Mouse (Mus musculus): ENCODE data around the gene Adam11. TPM values are rescaled to one million over a fixed set of nuclear protein-coding genes. Genes with fewer than 3 reads are reported as not detected.
A peak's percentile ranks its signal among the peaks of the same experiment; 100 is the strongest.

Gene Adam11
- polyA plus RNA-seq, 1 experiment from 2014 or later = 7.7 TPM

GRCm38 (mm10) chr11:102818121-102819020 is 57.1 kb downstream of the Adam11 start:
- 1% methylated on average over 68 of the region's 92 CpGs for WGBS
- Histone ChIP-seq H3K4me1 (replicated peaks; ENCODE audit: insufficient read depth, low read length) (no peaks in the 10 kb centered on the region; the same call in 1 of the 2 replicates), H3K4me3 (replicated peaks; ENCODE audit: low read depth, low read length) (peak overlapping the region; percentile 90), H3K9me3 (replicated peaks; ENCODE audit: low read length) (no peaks in the 10 kb centered on the region), H3K36me3 (ENCODE audit: insufficient read depth, low read length) (no peaks in the 10 kb centered on the region), H3K27ac (peak overlapping the region; percentile 97), H3K4me2 (ENCODE audit: low read length) (peak overlapping the region; percentile 84), H3K27me3 (ENCODE audit: insufficient read depth, low read length) (no peaks in the 10 kb centered on the region), H3K9ac (ENCODE audit: low read depth, low read length) (peak overlapping the region; percentile 93)
- ATAC-seq (replicated peaks; ENCODE audit: low FRiP score, low read depth) (peak; percentile 48), DNase-seq (ENCODE audit: low spot score) (peak; percentile 59)
- TF ChIP-seq CTCF (IDR thresholded peaks at IDR 0.05; ENCODE audit: low read depth) = no peak

DNA sequence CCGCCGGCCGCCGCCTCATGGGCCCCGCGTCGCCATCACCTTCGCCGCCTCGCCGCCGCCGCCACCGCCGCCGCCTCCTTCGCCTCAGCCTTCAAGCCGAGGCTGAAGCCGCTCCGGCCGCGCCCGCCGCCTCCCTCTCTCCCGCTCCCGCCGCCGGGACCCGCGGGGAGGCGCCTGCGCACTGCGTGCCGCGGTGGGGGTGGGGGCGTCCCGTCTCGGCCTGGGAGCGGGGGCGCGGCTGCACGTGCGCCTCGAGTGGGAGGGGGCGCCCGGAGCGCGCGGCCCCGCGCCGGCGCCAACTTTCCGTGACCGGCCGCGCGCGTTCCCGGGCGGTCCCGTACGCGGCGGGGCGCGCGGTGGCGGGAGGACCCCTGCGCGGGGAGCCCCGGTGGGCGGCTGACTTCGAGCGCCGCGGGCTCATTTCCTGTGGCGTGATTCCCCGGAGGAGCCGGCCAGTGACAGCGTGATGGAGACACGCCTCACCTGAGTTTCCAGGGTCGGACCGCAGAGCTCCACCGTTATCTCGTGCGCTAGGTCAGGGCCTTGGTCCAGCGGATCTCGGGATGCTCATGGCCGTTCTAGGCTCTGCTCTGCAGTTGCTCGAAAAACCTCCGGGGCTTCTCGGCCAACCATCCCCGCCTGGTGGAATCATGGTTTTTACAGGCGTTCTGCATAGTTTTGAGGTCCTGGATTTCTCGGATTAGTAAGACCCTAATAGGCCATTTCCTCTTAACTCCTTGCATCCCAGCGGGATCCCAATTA is 58.0 kb downstream of the Adam11 start, which contains the start of gene Gjc1:
Gjc1 (minus strand) TSS at position 680 of the 762 bp plus-strand sequence.
- Histone ChIP-seq H3K36me3 (ENCODE audit: insufficient read depth, low read length) (no peaks in the 10 kb centered on the region), H3K4me2 (ENCODE audit: low read length) (peak within 1 kb of the TSS; percentile 84), H3K27me3 (ENCODE audit: insufficient read depth, low read length) (no peaks in the 10 kb centered on the region), H3K9me3 (replicated peaks; ENCODE audit: low read length) (no peaks in the 10 kb centered on the region), H3K4me3 (replicated peaks; ENCODE audit: low read depth, low read length) (peak within 1 kb of the TSS; percentile 90), H3K9ac (ENCODE audit: low read depth, low read length) (peak within 1 kb of the TSS; percentile 93), H3K27ac (peak within 1 kb of the TSS; percentile 97), H3K4me1 (replicated peaks; ENCODE audit: insufficient read depth, low read length) (no peaks in the 10 kb centered on the region; the same call in 1 of the 2 replicates)
- ATAC-seq (replicated peaks; ENCODE audit: low FRiP score, low read depth) (peak; percentile 80), DNase-seq (ENCODE audit: low spot score) (peak; percentile 90)
- WGBS = under 1% methylated on average over 78 of the region's 97 CpGs
- TF ChIP-seq CTCF (IDR thresholded peaks at IDR 0.05; ENCODE audit: low read depth) = peak; percentile 43; the same call in 1 of the 2 replicates

DNA sequence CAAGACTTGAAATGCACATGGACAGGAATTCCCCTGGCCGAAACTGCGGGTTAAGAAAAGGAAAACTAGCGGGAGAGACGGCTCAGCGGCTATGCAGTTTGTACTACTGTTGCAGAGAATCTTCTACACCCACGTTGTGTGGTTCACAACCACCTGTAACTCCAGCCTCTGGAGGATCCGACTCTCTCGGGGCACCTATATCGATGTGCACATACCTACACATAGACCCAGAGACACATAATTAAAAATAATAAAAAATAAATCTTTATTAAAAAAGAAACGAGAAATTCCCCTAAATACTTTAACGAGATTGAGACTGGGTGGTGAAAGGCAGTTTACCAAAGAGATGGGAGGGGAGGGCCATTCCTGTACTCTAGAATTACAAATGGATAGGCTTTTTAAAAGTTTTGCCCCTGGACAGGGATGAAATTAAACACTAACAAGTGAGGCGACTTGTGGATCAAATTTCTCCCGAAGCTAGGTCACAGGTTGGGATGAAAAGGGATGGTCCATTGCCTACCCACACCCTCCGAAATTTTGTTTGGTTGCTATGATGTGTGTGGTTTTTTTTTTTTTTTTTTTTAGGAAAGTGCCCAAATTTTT is 58.6 kb downstream of the Adam11 start:
- WGBS = 7% methylated on average over 14 of the region's 14 CpGs
- ATAC-seq (replicated peaks; ENCODE audit: low FRiP score, low read depth) = peak; percentile 31; the same call in 1 of the 2 replicates
- no peak for DNase-seq (ENCODE audit: low spot score)
- no peak for TF ChIP-seq CTCF (IDR thresholded peaks at IDR 0.05; ENCODE audit: low read depth)
- no peak overlapping the region; the same call in 1 of the 2 replicates for H3K9ac ChIP-seq (ENCODE audit: low read depth, low read length)
- H3K9me3 ChIP-seq (replicated peaks; ENCODE audit: low read length) = no peaks in the 10 kb centered on the region
- H3K36me3 ChIP-seq (ENCODE audit: insufficient read depth, low read length) = no peaks in the 10 kb centered on the region
- H3K4me2 ChIP-seq (ENCODE audit: low read length) = peak overlapping the region; percentile 84
- no peaks in the 10 kb centered on the region for H3K27me3 ChIP-seq (ENCODE audit: insufficient read depth, low read length)
- H3K4me1 ChIP-seq (replicated peaks; ENCODE audit: insufficient read depth, low read length) = no peaks in the 10 kb centered on the region; the same call in 1 of the 2 replicates
- peak overlapping the region; percentile 90 for H3K4me3 ChIP-seq (replicated peaks; ENCODE audit: low read depth, low read length)
- peak overlapping the region; percentile 97; the same call in 1 of the 2 replicates for H3K27ac ChIP-seq

DNA sequence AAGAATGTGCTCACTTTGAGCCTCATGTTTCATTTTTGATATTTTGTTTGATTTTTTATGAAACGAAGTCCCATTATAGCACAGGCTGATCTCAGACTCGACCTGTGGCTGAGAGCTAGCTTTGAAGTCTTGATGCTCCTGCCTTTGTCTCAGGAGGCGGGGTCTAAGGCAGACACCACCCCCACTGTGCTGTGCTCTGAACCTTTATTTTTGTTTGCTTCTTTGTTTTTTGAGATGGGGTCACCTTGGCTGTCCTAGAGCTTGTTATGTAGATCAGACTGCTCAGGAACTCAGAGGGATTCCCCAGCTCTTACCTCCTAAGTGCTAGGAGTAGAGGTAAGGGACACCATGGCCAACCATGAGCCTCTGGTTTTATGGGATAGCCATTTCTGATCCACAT is 59.2 kb downstream of the Adam11 start:
- no peak overlapping the region for H3K9ac ChIP-seq (ENCODE audit: low read depth, low read length)
- H3K4me2 ChIP-seq (ENCODE audit: low read length) = no peak overlapping the region
- H3K27ac ChIP-seq = no peak overlapping the region
- ATAC-seq (replicated peaks; ENCODE audit: low FRiP score, low read depth) (no peak), DNase-seq (ENCODE audit: low spot score) (no peak)
- no peaks in the 10 kb centered on the region for H3K36me3 ChIP-seq (ENCODE audit: insufficient read depth, low read length)
- no peak for TF ChIP-seq CTCF (IDR thresholded peaks at IDR 0.05; ENCODE audit: low read depth)
- H3K27me3 ChIP-seq (ENCODE audit: insufficient read depth, low read length) = no peaks in the 10 kb centered on the region
- H3K9me3 ChIP-seq (replicated peaks; ENCODE audit: low read length) = no peaks in the 10 kb centered on the region
- WGBS = 31% methylated on average over 3 of the region's 3 CpGs
- H3K4me1 ChIP-seq (replicated peaks; ENCODE audit: insufficient read depth, low read length) = no peaks in the 10 kb centered on the region; the same call in 1 of the 2 replicates
- H3K4me3 ChIP-seq (replicated peaks; ENCODE audit: low read depth, low read length) = no peak overlapping the region

DNA sequence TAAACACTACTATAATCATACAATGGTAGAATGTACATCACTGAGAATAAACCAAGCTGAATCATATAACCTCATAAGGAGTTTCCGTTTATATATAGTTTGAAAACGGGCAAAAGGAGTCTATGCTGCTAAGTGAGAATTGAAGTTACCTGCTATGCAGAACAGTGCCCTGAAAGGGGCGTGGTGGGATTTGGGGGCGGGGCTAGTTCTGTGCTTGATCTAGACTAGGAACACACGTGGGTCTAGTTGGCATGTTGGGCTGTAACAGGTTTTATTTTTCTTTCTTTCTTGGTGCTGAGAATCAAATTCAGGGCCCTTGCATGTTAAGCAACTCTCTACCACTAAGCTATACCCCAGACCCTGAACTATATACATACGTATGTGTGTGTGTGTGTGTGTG is 60.0 kb downstream of the Adam11 start:
- Histone ChIP-seq H3K4me1 (replicated peaks; ENCODE audit: insufficient read depth, low read length) (no peaks in the 10 kb centered on the region; the same call in 1 of the 2 replicates), H3K4me2 (ENCODE audit: low read length) (no peak overlapping the region), H3K9ac (ENCODE audit: low read depth, low read length) (no peak overlapping the region), H3K9me3 (replicated peaks; ENCODE audit: low read length) (no peaks in the 10 kb centered on the region), H3K4me3 (replicated peaks; ENCODE audit: low read depth, low read length) (no peak overlapping the region), H3K27ac (no peak overlapping the region), H3K36me3 (ENCODE audit: insufficient read depth, low read length) (no peaks in the 10 kb centered on the region), H3K27me3 (ENCODE audit: insufficient read depth, low read length) (no peaks in the 10 kb centered on the region)
- ATAC-seq (replicated peaks; ENCODE audit: low FRiP score, low read depth) (no peak), DNase-seq (ENCODE audit: low spot score) (no peak)
- WGBS = 55% methylated on average over 6 of the region's 6 CpGs
- TF ChIP-seq CTCF (IDR thresholded peaks at IDR 0.05; ENCODE audit: low read depth) = no peak

GRCm38 (mm10) chr11:102826476-102826875 is 65.2 kb downstream of the Adam11 start:
- DNase-seq (ENCODE audit: low spot score) = no peak
- Histone ChIP-seq H3K4me2 (ENCODE audit: low read length) (no peak overlapping the region), H3K4me3 (replicated peaks; ENCODE audit: low read depth, low read length) (no peak overlapping the region), H3K9me3 (replicated peaks; ENCODE audit: low read length) (no peaks in the 10 kb centered on the region), H3K27ac (no peak overlapping the region), H3K4me1 (replicated peaks; ENCODE audit: insufficient read depth, low read length) (no peaks in the 10 kb centered on the region), H3K9ac (ENCODE audit: low read depth, low read length) (no peak overlapping the region), H3K36me3 (ENCODE audit: insufficient read depth, low read length) (no peaks in the 10 kb centered on the region), H3K27me3 (ENCODE audit: insufficient read depth, low read length) (no peaks in the 10 kb centered on the region)
- WGBS = 76% methylated on average over 2 of the region's 2 CpGs
- no peak for ATAC-seq (replicated peaks; ENCODE audit: low FRiP score, low read depth)
- no peak for TF ChIP-seq CTCF (IDR thresholded peaks at IDR 0.05; ENCODE audit: low read depth)

All from kidney, postnatal 0 days (tissue).